Mouse (Mus musculus) left cerebral cortex, postnatal 25 days (tissue): ENCODE measurements at regions not wholly inside any gene's neighbourhood (a gene's known extent, or its start where the extent isn't known, plus 50 kb on each side); places are given as distances from the start of the nearest gene placed in this dataset.

Source experiments
- DNase-seq, 2 experiments: peaks; one replicate each; pipeline ENCODE4 v3.0.0; 2022; ENCODE audit warnings: low spot score in 2 of 2, mixed read lengths in 1 of 2
- intact Hi-C: fragments of 180-260 bp; cut with DNase I; formaldehyde crosslinking; loops from one replicate; pipeline ENCODE4 v1.15.1; 2025

DNA sequence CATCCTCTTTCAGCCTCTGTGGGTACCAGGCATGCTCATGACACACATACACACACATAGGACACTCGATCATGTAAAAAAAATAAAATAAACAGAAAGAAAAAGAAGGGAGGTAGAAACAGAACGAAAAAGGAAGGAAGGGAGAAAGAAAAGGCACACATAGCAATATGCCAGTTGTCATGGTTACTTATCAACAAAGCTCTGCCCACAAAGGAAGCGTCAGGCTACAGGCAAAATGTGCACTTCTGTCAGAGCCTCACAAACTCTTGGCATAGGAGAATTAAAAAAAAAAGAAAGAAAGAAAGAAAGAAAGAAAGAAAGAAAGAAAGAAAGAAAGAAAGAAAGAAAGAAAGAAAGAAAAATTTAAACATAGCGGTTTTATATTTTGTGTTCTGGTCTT lies 56.9 kb upstream of the Sox2 start:
- DNase-seq, result peak in 1 of 2 experiments; percentile 28
- intact Hi-C loops, result no loop called here

- intact Hi-C loops, result no loop called here
- no peak for DNase-seq
Observed at GRCm38 (mm10) chr3:34577896-34578530, 72.2 kb upstream of the Sox2 start.

GRCm38 (mm10) chr3:34577115-34577514 lies 73.1 kb upstream of the Sox2 start:
- no peak for DNase-seq
- intact Hi-C loops, result no loop called here

DNA sequence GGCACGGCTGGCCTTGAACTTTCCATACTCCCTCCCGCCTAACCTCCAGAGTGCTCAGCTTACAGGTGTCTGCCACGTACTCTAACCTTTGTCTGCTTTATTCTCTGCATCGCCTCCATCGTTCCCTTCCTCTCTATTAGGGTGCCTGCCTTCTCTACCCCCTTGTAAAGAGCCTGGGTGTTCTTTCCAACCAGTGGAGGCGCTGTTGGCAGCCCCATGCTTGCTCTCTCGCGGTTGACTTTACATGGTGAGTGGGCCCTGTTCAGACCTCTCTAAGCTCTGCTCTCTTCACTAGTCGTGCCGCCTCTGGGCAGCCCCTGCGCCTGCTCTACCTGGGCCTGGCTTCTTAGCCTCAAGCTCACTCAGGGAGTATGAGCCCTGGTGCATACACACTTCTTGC lies 74.0 kb upstream of the Sox2 start:
- DNase-seq, result no peak
- intact Hi-C loops, result no loop called here

GRCm38 (mm10) chr3:34574711-34575350 lies 75.4 kb upstream of the Sox2 start:
- no peak for DNase-seq
- intact Hi-C loops, result loop anchor here (5.0 kb wide), 2 partner anchors 62 to 78 kb away; no protein-coding TSS in a partner anchor

DNA sequence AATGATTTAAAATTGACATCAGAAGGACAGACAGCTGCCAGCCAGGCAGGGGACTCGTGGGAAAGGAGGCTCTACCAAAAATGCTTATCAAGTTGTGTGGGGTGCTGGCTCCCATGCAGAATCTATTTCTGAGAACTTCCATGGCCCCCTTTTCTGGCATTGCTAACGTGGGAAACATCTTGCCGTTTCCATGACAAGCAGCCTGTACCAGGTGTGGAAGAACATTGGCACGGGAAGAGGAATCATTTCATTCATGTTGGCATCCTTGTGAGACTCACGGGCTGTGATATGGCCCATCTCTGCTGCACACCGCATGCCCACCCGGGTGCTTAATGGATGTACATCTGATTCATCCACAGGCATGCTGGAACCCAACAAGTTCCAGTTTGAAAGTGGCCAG lies 76.9 kb upstream of the Sox2 start:
- peak in 1 of 2 experiments; percentile 33 for DNase-seq

DNA sequence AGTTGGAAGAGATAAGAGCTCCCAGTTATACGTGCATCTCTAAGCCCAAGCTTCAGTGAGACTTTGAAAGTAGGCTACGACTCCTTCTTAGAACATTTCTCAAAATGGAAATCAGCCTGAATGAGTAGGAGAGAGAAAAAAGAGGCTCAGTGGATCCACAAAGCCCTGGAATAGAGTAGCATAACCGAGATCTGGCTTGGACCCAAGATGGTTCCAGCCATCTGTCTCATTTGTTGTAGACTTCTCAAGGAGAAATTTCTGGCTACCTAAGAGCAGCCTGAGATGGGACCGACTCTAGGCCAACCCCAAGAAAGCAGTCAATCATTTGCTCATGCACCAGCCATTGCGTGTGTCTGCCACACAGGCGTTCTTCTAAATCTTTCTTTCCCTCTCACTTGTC lies 78.1 kb upstream of the Sox2 start:
- DNase-seq, result peak; percentile 72 to 96
- intact Hi-C loops, result loop anchor here (1.0 to 5.0 kb wide), 3 partner anchors 65 to 770 kb away; no protein-coding TSS in a partner anchor

More for the DNA sequence above, 76.9 kb upstream of the Sox2 start:
- intact Hi-C loops, result loop anchor here (5.0 kb wide), 2 partner anchors 64 to 76 kb away; no protein-coding TSS in a partner anchor

DNA sequence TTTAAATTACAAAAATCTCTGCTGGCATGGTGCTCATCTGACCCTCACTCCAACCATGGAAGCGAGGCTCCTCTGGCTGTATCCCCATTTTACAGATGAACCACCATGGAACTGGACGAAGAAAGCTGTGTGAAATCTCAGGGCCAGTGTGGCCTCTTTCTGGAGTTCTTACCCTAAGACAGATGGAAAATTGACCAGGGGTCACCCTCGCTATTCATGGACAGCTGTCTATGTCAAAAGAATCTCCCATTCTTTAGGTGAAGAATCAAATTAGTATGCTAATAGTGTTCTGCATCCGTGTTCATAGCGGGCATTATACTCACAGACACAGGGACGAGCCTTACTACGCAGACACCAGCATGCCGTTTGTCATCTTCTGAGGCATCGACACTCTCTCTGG lies 78.6 kb upstream of the Sox2 start:
- no peak for DNase-seq
- intact Hi-C loops, result loop anchor here (1.0 to 5.0 kb wide), 3 partner anchors 66 to 771 kb away; no protein-coding TSS in a partner anchor

GRCm38 (mm10) chr3:34569998-34570397 lies 80.2 kb upstream of the Sox2 start:
- DNase-seq, result peak in 1 of 2 experiments; percentile 28

DNA sequence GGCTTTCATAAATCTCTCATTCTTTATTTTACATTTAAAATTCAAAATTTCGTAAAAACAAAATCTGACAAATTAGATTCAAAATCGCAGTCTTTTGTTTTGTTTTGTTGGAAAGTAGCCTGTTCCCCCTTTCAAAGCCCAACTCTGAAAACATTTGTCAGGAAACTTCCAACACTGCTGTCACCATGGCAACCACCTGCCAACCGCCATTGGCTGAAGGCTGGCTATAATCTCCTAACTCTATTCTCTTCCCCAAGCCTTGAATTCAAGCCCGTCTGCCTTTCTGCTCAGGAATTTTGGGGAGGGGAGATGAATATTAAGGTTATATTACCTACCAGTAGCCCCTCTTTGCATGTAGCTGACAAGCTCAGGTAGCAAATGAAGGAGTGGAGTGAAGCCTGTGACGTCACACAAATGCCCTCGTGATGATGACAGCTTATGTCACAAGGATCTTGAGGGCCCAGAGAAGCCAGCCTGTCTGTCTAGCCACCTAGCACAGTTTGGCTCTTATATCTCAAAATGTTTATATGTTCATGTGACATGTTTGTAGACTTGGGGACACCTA lies 82.0 kb upstream of the Sox2 start:
- intact Hi-C loops, result no loop called here
- peak in 1 of 2 experiments; percentile 30 for DNase-seq

More at GRCm38 (mm10) chr3:34569998-34570397, 80.2 kb upstream of the Sox2 start:
- intact Hi-C loops, result loop anchor here (5.0 kb wide), 2 partner anchors 67 to 73 kb away; no protein-coding TSS in a partner anchor

- intact Hi-C loops, result no loop called here
- DNase-seq, result no peak
Observed at GRCm38 (mm10) chr3:34565386-34565785, 84.8 kb upstream of the Sox2 start.

GRCm38 (mm10) chr3:34562893-34563292 lies 87.3 kb upstream of the Sox2 start:
- DNase-seq, result no peak
- intact Hi-C loops, result loop anchor here (5.0 kb wide), 1 partner anchor 79 kb away; no protein-coding TSS in a partner anchor

DNA sequence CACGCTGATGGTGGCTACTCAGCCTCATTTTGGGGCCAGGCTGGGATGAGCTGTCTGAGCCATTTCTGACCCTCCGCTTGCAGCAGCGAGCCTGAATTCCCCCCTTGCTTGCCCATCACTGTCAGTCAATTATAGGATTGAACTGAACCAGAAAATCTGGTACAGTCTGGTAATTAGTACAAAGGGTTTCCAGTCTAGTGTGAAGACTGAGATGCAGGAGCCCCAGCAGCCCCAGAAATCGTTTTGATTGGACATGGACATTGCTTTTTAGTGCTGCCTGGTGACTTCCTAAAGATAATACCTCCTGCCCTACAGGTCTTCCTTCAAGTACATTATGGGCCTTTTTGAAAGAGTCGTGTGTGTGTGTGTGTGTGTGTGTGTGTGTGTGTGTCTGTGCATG lies 88.5 kb upstream of the Sox2 start:
- intact Hi-C loops, result loop anchor here (5.0 kb wide), 1 partner anchor 81 kb away; no protein-coding TSS in a partner anchor

GRCm38 (mm10) chr3:34559841-34560703 lies 90.1 kb upstream of the Sox2 start:
- DNase-seq, result no peak
- intact Hi-C loops, result loop anchor here (5.0 kb wide), 2 partner anchors 82 to 113 kb away; no protein-coding TSS in a partner anchor

More for the DNA sequence above, 88.5 kb upstream of the Sox2 start:
- DNase-seq, result no peak

DNA sequence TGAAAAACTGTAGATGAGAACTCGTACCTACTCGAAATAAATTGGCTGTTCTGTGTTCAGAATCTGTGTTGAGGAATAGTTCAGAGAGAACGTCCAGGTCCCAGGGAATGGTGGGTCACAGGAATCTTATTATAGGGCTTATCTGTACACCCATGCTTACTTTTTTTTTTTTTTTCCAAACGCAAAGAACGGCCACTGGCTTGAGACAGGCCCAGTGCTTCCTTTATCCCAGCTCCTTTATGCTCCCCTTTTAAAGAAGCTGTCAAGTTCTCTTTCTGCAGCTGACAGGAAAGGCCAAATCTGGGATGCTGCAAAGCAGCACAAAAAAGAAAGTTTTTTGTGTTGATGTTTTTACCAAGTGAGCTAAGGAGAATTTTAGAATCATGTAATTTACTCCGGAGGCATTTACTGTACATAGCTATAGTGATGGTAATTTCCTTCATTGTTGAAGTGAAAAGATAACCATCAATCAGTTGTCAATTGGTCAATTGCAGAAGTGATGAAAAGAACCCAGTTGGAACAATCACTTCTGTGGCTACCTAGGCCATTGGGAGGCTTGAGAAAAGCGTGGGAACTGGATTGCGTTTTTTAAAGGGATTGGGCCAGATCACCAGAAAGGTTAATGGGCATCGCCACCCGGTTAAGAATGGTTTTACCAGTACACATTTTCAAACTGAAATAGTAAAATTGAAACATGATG lies 91.2 kb upstream of the Sox2 start:
- no peak for DNase-seq
- intact Hi-C loops, result loop anchor here (5.0 kb wide), 1 partner anchor 112 kb away; no protein-coding TSS in a partner anchor

DNA sequence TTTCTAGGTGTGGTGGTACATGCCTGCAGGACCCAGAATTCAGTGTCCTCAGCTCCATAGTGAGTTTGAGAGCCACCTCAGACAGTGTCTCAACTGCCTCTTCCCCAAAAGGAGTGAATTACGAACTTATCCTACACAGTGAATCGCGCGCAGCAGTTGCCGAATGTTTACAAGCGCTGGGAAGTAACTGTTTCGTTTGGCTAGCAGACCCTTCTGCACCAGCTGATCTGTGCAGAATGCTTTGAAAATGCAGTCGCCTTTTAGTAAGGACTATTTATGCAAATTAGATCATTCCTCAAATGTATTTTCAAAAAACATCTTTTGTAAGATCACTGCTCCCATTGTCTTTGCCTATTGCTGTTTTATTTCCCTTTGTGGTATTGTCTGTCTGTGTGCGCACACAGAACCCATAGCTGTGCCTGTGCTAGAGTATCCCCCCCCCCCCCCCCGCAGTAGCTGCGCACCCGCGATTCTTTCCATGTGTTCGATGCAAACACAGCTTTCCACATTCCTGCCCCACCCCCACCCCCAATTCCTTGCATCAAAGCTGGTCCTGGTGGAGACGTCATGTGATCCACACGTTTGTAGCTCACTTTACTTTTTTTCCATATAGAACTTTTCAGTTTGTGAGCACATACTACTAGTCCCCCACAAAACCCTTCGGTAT lies 97.5 kb upstream of the Sox2 start:
- intact Hi-C loops, result no loop called here
- DNase-seq, result no peak

DNA sequence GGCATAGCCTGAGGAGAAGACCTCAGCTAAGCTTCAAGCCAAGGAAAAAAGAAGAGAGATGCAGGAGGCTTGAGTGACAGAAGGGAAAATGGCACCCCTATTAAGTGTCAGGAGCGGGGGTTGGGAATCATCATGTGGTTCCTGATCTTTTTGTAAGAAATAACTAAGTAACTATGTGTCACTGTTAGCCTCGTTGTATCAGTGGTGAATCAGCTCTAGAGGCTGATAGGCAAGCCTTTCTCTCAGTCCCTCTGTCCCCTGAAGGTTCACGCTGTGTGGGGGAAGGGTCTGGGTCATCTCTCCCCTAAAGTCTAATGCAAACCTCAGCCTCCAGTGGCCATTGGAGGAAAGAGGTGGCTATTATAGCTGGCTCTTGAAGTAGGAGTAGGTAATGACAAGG lies 99.1 kb upstream of the Sox2 start:
- no peak for DNase-seq
- intact Hi-C loops, result no loop called here

- no peak for DNase-seq
- intact Hi-C loops, result no loop called here
Observed at GRCm38 (mm10) chr3:34550189-34550588, 100.0 kb upstream of the Sox2 start.
